Mouse (Mus musculus): Measurements from ENCODE around the gene Cdc14b. TPM values are rescaled to one million over a fixed set of nuclear protein-coding genes. Genes with fewer than 3 reads are reported as not detected.

The Cdc14b gene
- polyA plus RNA-seq, 1 experiment from 2014 or later: 11.8 TPM

- peak overlapping the region; percentile 36 for H3K27ac ChIP-seq (replicated peaks)
These were observed 35.5 kb upstream of the Cdc14b start for GRCm38 (mm10) chr13:64310585-64310984.

GRCm38 (mm10) chr13:64309842-64310241 is 34.8 kb upstream of the Cdc14b start:
- H3K27me3 ChIP-seq (ENCODE audit: control insufficient read depth, insufficient read depth, low read length): no peaks in the 10 kb centered on the region
- TF ChIP-seq EP300 (optimal IDR thresholded peaks at IDR 0.05) (no peak), CTCF (IDR thresholded peaks at IDR 0.05; ENCODE audit: low read depth) (no peak)
- H3K4me3 ChIP-seq (ENCODE audit: low read depth, low read length): no peak overlapping the region
- peaks cover 2% of the 10 kb centered on the region; the same call in 1 of the 2 replicates for H3K4me1 ChIP-seq (replicated peaks; ENCODE audit: control insufficient read depth, insufficient read depth)
- H3K36me3 ChIP-seq (ENCODE audit: control insufficient read depth, insufficient read depth, low read length): peaks cover 4% of the 10 kb centered on the region; the same call in 1 of the 2 replicates
- no peak overlapping the region for H3K9ac ChIP-seq (ENCODE audit: low read length)
- 51% methylated on average over 11 of the region's 11 CpGs for WGBS
- DNase-seq (ENCODE audit: low spot score): no peak
- no peak for ATAC-seq (ENCODE audit: low FRiP score, low TSS enrichment)
- 0 out of 2 replicates have a peak overlapping the region, but pooled peaks have one; percentile 74 for H3K4me2 ChIP-seq (replicated peaks; ENCODE audit: low read depth)
- H3K27ac ChIP-seq (replicated peaks): no peak overlapping the region
- no peaks in the 10 kb centered on the region for H3K9me3 ChIP-seq (ENCODE audit: control insufficient read depth, low read length)

More at GRCm38 (mm10) chr13:64310585-64310984, 35.5 kb upstream of the Cdc14b start:
- Histone ChIP-seq H3K4me1 (replicated peaks; ENCODE audit: control insufficient read depth, insufficient read depth) (peaks cover 2% of the 10 kb centered on the region; the same call in 1 of the 2 replicates), H3K27me3 (ENCODE audit: control insufficient read depth, insufficient read depth, low read length) (no peaks in the 10 kb centered on the region), H3K36me3 (ENCODE audit: control insufficient read depth, insufficient read depth, low read length) (no peaks in the 10 kb centered on the region), H3K4me2 (replicated peaks; ENCODE audit: low read depth) (peak overlapping the region; percentile 74), H3K4me3 (ENCODE audit: low read depth, low read length) (no peak overlapping the region; the same call in 1 of the 2 replicates), H3K9me3 (ENCODE audit: control insufficient read depth, low read length) (no peaks in the 10 kb centered on the region), H3K9ac (ENCODE audit: low read length) (0 out of 2 replicates have a peak overlapping the region, but pooled peaks have one; percentile 18)
- no peak for TF ChIP-seq EP300 (optimal IDR thresholded peaks at IDR 0.05)
- no peak for TF ChIP-seq CTCF (IDR thresholded peaks at IDR 0.05; ENCODE audit: low read depth)
- peak; percentile 58 for ATAC-seq (ENCODE audit: low FRiP score, low TSS enrichment)
- WGBS: 32% methylated on average over 6 of the region's 6 CpGs
- DNase-seq (ENCODE audit: low spot score): peak; percentile 50

- peak; percentile 67 for TF ChIP-seq CTCF (IDR thresholded peaks at IDR 0.05; ENCODE audit: low read depth)
- no peak for TF ChIP-seq EP300 (optimal IDR thresholded peaks at IDR 0.05)
- Histone ChIP-seq H3K9me3 (ENCODE audit: control insufficient read depth, low read length) (no peaks in the 10 kb centered on the region), H3K9ac (ENCODE audit: low read length) (no peak overlapping the region), H3K36me3 (ENCODE audit: control insufficient read depth, insufficient read depth, low read length) (peaks cover 8% of the 10 kb centered on the region), H3K27ac (replicated peaks) (no peak overlapping the region), H3K4me1 (replicated peaks; ENCODE audit: control insufficient read depth, insufficient read depth) (peaks cover 2% of the 10 kb centered on the region; the same call in 1 of the 2 replicates), H3K4me2 (replicated peaks; ENCODE audit: low read depth) (no peak overlapping the region), H3K4me3 (ENCODE audit: low read depth, low read length) (no peak overlapping the region), H3K27me3 (ENCODE audit: control insufficient read depth, insufficient read depth, low read length) (no peaks in the 10 kb centered on the region)
- 31% methylated on average over 5 of the region's 5 CpGs for WGBS
- ATAC-seq (ENCODE audit: low FRiP score, low TSS enrichment): no peak
- no peak for DNase-seq (ENCODE audit: low spot score)
These were observed 33.9 kb upstream of the Cdc14b start for GRCm38 (mm10) chr13:64309036-64309435.

GRCm38 (mm10) chr13:64307508-64307907 is 32.4 kb upstream of the Cdc14b start:
- WGBS: 78% methylated on average over 5 of the region's 5 CpGs
- Histone ChIP-seq H3K27ac (replicated peaks) (no peak overlapping the region), H3K4me1 (replicated peaks; ENCODE audit: control insufficient read depth, insufficient read depth) (peaks cover 2% of the 10 kb centered on the region; the same call in 1 of the 2 replicates), H3K9ac (ENCODE audit: low read length) (no peak overlapping the region), H3K36me3 (ENCODE audit: control insufficient read depth, insufficient read depth, low read length) (peaks cover 8% of the 10 kb centered on the region), H3K27me3 (ENCODE audit: control insufficient read depth, insufficient read depth, low read length) (no peaks in the 10 kb centered on the region), H3K4me3 (ENCODE audit: low read depth, low read length) (no peak overlapping the region), H3K4me2 (replicated peaks; ENCODE audit: low read depth) (no peak overlapping the region), H3K9me3 (ENCODE audit: control insufficient read depth, low read length) (no peaks in the 10 kb centered on the region)
- ATAC-seq (ENCODE audit: low FRiP score, low TSS enrichment) (no peak), DNase-seq (ENCODE audit: low spot score) (no peak)
- TF ChIP-seq EP300 (optimal IDR thresholded peaks at IDR 0.05) (no peak), CTCF (IDR thresholded peaks at IDR 0.05; ENCODE audit: low read depth) (no peak)

GRCm38 (mm10) chr13:64306078-64306477 is 31.0 kb upstream of the Cdc14b start:
- ATAC-seq (ENCODE audit: low FRiP score, low TSS enrichment) (peak; percentile 36; the same call in 1 of the 2 replicates), DNase-seq (ENCODE audit: low spot score) (peak; percentile 74)
- peaks cover 2% of the 10 kb centered on the region; the same call in 1 of the 2 replicates for H3K4me1 ChIP-seq (replicated peaks; ENCODE audit: control insufficient read depth, insufficient read depth)
- no peaks in the 10 kb centered on the region for H3K9me3 ChIP-seq (ENCODE audit: control insufficient read depth, low read length)
- WGBS: 58% methylated on average over 3 of the region's 3 CpGs
- H3K27me3 ChIP-seq (ENCODE audit: control insufficient read depth, insufficient read depth, low read length): no peaks in the 10 kb centered on the region
- H3K9ac ChIP-seq (ENCODE audit: low read length): no peak overlapping the region
- no peak overlapping the region for H3K4me3 ChIP-seq (ENCODE audit: low read depth, low read length)
- no peak overlapping the region for H3K4me2 ChIP-seq (replicated peaks; ENCODE audit: low read depth)
- TF ChIP-seq CTCF (IDR thresholded peaks at IDR 0.05; ENCODE audit: low read depth) (peak; percentile 92), EP300 (optimal IDR thresholded peaks at IDR 0.05) (no peak)
- peaks cover 8% of the 10 kb centered on the region for H3K36me3 ChIP-seq (ENCODE audit: control insufficient read depth, insufficient read depth, low read length)
- no peak overlapping the region for H3K27ac ChIP-seq (replicated peaks)

- no peak overlapping the region for H3K4me2 ChIP-seq (replicated peaks; ENCODE audit: low read depth)
- WGBS: 100% methylated on average over 1 of the region's 1 CpGs
- H3K4me1 ChIP-seq (replicated peaks; ENCODE audit: control insufficient read depth, insufficient read depth): no peaks in the 10 kb centered on the region
- H3K4me3 ChIP-seq (ENCODE audit: low read depth, low read length): no peak overlapping the region
- no peak overlapping the region for H3K9ac ChIP-seq (ENCODE audit: low read length)
- H3K27me3 ChIP-seq (ENCODE audit: control insufficient read depth, insufficient read depth, low read length): no peaks in the 10 kb centered on the region
- no peaks in the 10 kb centered on the region for H3K36me3 ChIP-seq (ENCODE audit: control insufficient read depth, insufficient read depth, low read length)
- H3K9me3 ChIP-seq (ENCODE audit: control insufficient read depth, low read length): no peaks in the 10 kb centered on the region
- ATAC-seq (ENCODE audit: low FRiP score, low TSS enrichment) (no peak), DNase-seq (ENCODE audit: low spot score) (no peak)
- TF ChIP-seq EP300 (optimal IDR thresholded peaks at IDR 0.05): no peak
- TF ChIP-seq CTCF (IDR thresholded peaks at IDR 0.05; ENCODE audit: low read depth): no peak
- H3K27ac ChIP-seq (replicated peaks): no peak overlapping the region
These were observed 24.0 kb upstream of the Cdc14b start for GRCm38 (mm10) chr13:64299069-64299468.
